Mouse (Mus musculus) embryonic facial prominence, embryonic 10.5 days (tissue): ENCODE data around the gene Nus1. TPM values are rescaled to one million over a fixed set of nuclear protein-coding genes. Genes with fewer than 3 reads are reported as not detected.

ENCODE experiments used
- DNase-seq: peaks from one replicate; pipeline ENCODE4 v3.0.0-alpha.2; 2017; ENCODE audit warnings: low spot score
- H3K27ac ChIP-seq: fragments of 300-500 bp; sonication (generic); replicated peaks from 2 replicates; pipeline ENCODE4 v1.5.1; 2016; ENCODE audit warnings: mild to moderate bottlenecking
- H3K27me3 ChIP-seq: fragments of 300-500 bp; sonication (generic); replicated peaks from 2 replicates; pipeline ENCODE4 v1.6.1; 2016; ENCODE audit warnings: low read depth, mild to moderate bottlenecking; ENCODE audit not compliant: poor library complexity, severe bottlenecking
- H3K36me3 ChIP-seq: fragments of 300-500 bp; sonication (generic); replicated peaks from 2 replicates; pipeline ENCODE4 v1.6.1; 2016; ENCODE audit warnings: mild to moderate bottlenecking, moderate library complexity
- H3K4me1 ChIP-seq: fragments of 300-500 bp; sonication (generic); 2 replicates; pipeline ENCODE4 v1.6.1; 2016
- H3K4me3 ChIP-seq: fragments of 300-500 bp; sonication (generic); 2 replicates; pipeline ENCODE4 v1.5.1; 2016; ENCODE audit warnings: mild to moderate bottlenecking, moderate library complexity
- H3K9me3 ChIP-seq: fragments of 300-500 bp; sonication (generic); 2 replicates; pipeline ENCODE4 v1.6.1; 2016; ENCODE audit warnings: mild to moderate bottlenecking
- WGBS: fragments of 180-500 bp; shearing (Covaris S2); methylation state at CpG from one replicate; pipeline ENCODE4 v1.1.7; 2016; 5-methylcytosine and 5-hydroxymethylcytosine counted together
- polyA plus RNA-seq: library from polyadenylated mRNA; unstranded; fragments of >200 nt; fragmentation: Nextera tagmentation; extraction: Ambion mirVana; gene quantifications from 2 replicates; pipeline ENCODE4 v1.2.1, GENCODE M21; 2016

Gene Nus1
- polyA plus RNA-seq = 13.3 and 13.7 TPM in 2 replicates

DNA sequence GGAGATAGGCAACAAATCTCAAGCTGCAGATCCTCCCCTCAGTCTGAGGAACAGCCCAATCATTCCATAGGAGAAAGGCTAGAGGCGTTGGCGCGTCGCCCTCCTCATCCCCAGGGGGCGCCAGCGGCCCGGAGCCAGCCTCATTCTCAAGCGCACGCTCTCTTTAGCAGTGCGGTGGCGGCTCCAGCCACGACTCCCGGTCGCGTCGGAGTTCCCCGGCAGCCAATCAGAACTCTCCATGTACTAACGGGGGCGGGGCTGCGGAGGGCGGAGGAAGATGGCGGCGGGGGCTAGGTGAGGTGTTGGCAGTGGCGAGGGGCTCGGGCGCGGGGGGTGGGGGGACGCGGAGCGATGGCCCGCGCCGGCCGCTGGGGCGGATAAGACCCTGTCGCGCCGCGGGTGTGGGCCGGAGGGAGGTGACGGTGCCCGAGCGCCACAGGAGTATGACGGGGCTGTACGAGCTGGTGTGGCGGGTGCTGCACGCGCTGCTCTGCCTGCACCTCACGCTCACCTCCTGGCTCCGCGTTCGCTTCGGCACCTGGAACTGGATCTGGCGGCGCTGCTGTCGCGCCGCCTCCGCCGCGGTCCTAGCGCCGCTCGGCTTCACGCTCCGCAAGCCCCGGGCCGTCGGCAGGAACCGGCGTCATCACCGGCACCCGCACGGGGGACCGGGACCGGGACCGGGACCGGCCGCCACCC lies at the start of gene Nus1:
Gene Nus1 (plus strand): TSS at position 249 of the 699 bp plus-strand sequence.
- DNase-seq = peak; percentile 99
- Histone ChIP-seq H3K36me3 (0 out of 2 replicates have a peak, but pooled peaks cover 12% of the 10 kb centered on the region), H3K9me3 (no peaks in the 10 kb centered on the region), H3K4me1 (peaks cover 16% of the 10 kb centered on the region), H3K4me3 (peak within 1 kb of the TSS; percentile 87), H3K27me3 (no peaks in the 10 kb centered on the region), H3K27ac (peak within 1 kb of the TSS; percentile 96)
- WGBS = under 1% methylated on average over 78 of the region's 79 CpGs

GRCm38 (mm10) chr10:52368376-52368775 lies 49.0 kb upstream of the Nus1 start:
- H3K9me3 ChIP-seq = no peaks in the 10 kb centered on the region
- no peak overlapping the region for H3K4me3 ChIP-seq
- no peak overlapping the region for H3K27ac ChIP-seq
- 94% methylated on average over 4 of the region's 4 CpGs for WGBS
- H3K4me1 ChIP-seq = no peaks in the 10 kb centered on the region
- DNase-seq = no peak
- no peaks in the 10 kb centered on the region for H3K27me3 ChIP-seq
- H3K36me3 ChIP-seq = peaks cover 7% of the 10 kb centered on the region

- no peaks in the 10 kb centered on the region for H3K4me1 ChIP-seq
- H3K9me3 ChIP-seq = no peaks in the 10 kb centered on the region
- no peak overlapping the region for H3K27ac ChIP-seq
- no peaks in the 10 kb centered on the region for H3K27me3 ChIP-seq
- WGBS = 81% methylated on average over 4 of the region's 4 CpGs
- DNase-seq = no peak
- H3K36me3 ChIP-seq = peaks cover 3% of the 10 kb centered on the region; the same call in 1 of the 2 replicates
- H3K4me3 ChIP-seq = no peak overlapping the region
These were observed 43.5 kb upstream of the Nus1 start for GRCm38 (mm10) chr10:52373834-52374233.

DNA sequence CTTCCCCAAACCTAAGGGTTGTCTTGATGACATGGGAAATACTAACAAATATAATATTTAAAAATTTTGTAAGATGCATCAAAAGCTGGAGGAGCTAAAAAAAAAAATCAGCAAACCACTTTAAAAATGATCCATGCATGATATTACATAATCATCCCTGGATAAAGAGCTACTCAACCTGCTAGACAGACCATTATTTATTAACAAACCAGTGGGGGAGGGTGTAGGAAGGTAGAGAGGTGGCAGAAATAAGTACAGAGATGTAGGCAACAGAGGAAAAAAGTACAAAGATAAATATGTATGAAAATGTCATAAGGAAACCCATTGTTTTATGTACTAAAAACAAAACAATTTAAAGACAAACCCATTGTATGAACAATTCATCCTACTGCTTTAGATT lies 42.7 kb upstream of the Nus1 start:
- peaks cover 3% of the 10 kb centered on the region; the same call in 1 of the 2 replicates for H3K36me3 ChIP-seq
- H3K9me3 ChIP-seq = no peaks in the 10 kb centered on the region
- H3K4me3 ChIP-seq = no peak overlapping the region
- no peak overlapping the region for H3K27ac ChIP-seq
- no peak for DNase-seq
- no peaks in the 10 kb centered on the region for H3K27me3 ChIP-seq
- H3K4me1 ChIP-seq = peaks cover 5% of the 10 kb centered on the region

GRCm38 (mm10) chr10:52376422-52376821 lies 40.9 kb upstream of the Nus1 start:
- H3K27ac ChIP-seq = no peak overlapping the region
- no peaks in the 10 kb centered on the region; the same call in 1 of the 2 replicates for H3K36me3 ChIP-seq
- no peaks in the 10 kb centered on the region for H3K27me3 ChIP-seq
- DNase-seq = no peak
- peaks cover 16% of the 10 kb centered on the region for H3K4me1 ChIP-seq
- no peak overlapping the region for H3K4me3 ChIP-seq
- 92% methylated on average over 2 of the region's 2 CpGs for WGBS
- H3K9me3 ChIP-seq = no peaks in the 10 kb centered on the region

GRCm38 (mm10) chr10:52377813-52378212 lies 39.5 kb upstream of the Nus1 start:
- H3K27me3 ChIP-seq = no peaks in the 10 kb centered on the region
- H3K4me3 ChIP-seq = no peak overlapping the region
- 96% methylated on average over 2 of the region's 2 CpGs for WGBS
- H3K4me1 ChIP-seq = peaks cover 21% of the 10 kb centered on the region
- no peak overlapping the region for H3K27ac ChIP-seq
- DNase-seq = no peak
- H3K9me3 ChIP-seq = no peaks in the 10 kb centered on the region
- no peaks in the 10 kb centered on the region for H3K36me3 ChIP-seq

DNA sequence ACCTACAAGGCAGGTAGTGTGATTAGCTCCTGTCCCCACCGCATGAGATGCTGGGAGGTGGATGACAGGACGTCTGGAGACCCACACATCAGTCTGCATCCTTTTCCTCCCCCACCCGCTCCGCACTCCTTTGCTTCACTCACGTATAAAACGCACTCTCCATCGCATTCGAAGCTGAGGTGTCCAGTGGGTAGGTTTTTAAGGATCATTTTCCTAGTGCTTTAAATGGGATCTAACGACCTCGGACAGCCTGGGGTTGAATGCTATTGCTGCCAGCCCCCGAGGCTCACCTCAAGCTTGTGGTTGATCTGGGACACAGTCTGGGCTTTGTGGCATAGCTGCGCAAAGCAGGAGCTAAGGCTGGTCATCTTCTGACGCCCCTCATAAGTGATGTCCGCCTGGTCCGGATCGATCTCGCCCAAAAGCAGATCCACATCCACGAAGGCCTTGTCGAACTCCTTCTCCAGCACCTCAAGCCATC lies 36.0 kb upstream of the Nus1 start:
- no peak for DNase-seq
- no peaks in the 10 kb centered on the region for H3K27me3 ChIP-seq
- H3K27ac ChIP-seq = peak overlapping the region; percentile 94
- H3K9me3 ChIP-seq = no peaks in the 10 kb centered on the region
- H3K36me3 ChIP-seq = no peaks in the 10 kb centered on the region
- peak overlapping the region; percentile 97 for H3K4me3 ChIP-seq
- WGBS = under 1% methylated on average over 19 of the region's 19 CpGs
- peaks cover 23% of the 10 kb centered on the region for H3K4me1 ChIP-seq

GRCm38 (mm10) chr10:52381845-52382591 lies 35.3 kb upstream of the Nus1 start, which contains the start of gene Gopc:
Gene Gopc (minus strand): TSS chr10:52382124.
- no peaks in the 10 kb centered on the region for H3K27me3 ChIP-seq
- DNase-seq = peak; percentile 97
- peak within 1 kb of the TSS; percentile 94 for H3K27ac ChIP-seq
- H3K9me3 ChIP-seq = no peaks in the 10 kb centered on the region
- no peaks in the 10 kb centered on the region for H3K36me3 ChIP-seq
- H3K4me3 ChIP-seq = peak within 1 kb of the TSS; percentile 97
- peaks cover 23% of the 10 kb centered on the region for H3K4me1 ChIP-seq
- WGBS = under 1% methylated on average over 70 of the region's 71 CpGs

DNA sequence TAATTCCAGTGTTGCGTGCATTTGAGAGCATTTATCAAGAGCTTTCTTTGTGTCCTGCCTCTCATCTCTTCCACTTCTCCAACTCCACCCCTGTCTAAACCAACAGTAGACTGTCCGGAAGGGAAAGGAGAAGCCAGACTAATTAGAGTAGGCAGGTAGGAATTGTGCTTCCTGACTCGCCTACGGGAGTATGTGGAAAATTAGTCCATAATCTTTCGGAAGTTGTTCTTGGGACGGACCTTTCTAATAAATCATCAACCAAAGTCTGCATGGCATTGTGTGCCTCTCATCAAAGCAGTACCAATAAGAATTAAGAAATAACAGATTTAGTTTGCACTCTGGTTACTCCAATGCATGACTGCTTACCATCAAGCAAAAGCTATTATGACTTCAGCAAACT lies 34.3 kb upstream of the Nus1 start:
- Histone ChIP-seq H3K27me3 (no peaks in the 10 kb centered on the region), H3K27ac (peak overlapping the region; percentile 94), H3K4me3 (peak overlapping the region; percentile 97)

GRCm38 (mm10) chr10:52383522-52383921 lies 33.8 kb upstream of the Nus1 start:
- Histone ChIP-seq H3K4me1 (peaks cover 23% of the 10 kb centered on the region), H3K9me3 (no peaks in the 10 kb centered on the region), H3K27ac (no peak overlapping the region), H3K4me3 (no peak overlapping the region), H3K27me3 (no peaks in the 10 kb centered on the region), H3K36me3 (no peaks in the 10 kb centered on the region)
- no peak for DNase-seq
- WGBS = 89% methylated on average over 1 of the region's 1 CpGs

More for the DNA sequence above, 34.3 kb upstream of the Nus1 start:
- WGBS = 81% methylated on average over 6 of the region's 6 CpGs
- Histone ChIP-seq H3K36me3 (no peaks in the 10 kb centered on the region), H3K4me1 (peaks cover 23% of the 10 kb centered on the region), H3K9me3 (no peaks in the 10 kb centered on the region)
- no peak for DNase-seq

DNA sequence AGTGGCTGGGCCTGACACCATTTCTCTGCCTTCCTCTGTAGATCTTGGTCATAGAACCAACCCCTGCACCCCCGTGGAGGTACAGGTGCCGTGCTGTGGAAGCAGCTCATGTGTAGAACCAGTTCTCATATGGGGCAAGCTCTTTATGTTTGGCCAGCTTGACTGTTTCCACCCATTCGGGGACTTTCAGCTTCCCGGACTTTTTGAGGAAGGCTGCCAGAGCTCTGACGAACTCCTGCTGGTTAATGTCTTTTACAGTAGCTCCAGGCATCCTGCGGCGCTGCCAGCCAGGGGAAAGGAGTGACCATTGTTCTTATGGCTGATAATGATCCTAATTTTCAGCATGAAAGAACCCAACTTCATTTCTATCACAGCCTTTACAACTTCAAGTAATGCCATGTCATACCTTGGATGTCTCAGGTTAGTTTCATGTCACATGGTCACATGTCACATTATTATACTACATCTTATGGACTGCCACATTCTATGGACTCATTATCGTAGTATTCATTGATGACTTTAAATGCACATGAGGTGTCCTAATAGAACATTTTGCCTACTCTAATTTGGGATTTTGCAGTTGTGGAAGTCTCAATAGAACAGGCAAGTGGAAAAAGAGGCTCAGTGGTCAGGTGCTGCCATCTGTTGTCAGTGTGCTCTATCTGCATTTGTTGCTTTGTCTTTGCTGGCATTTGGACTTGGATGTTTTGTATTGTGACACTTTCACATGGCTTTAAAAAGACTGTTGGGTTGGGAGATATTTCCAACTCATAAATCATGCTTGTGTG lies 32.3 kb upstream of the Nus1 start:
- Histone ChIP-seq H3K9me3 (no peaks in the 10 kb centered on the region), H3K4me1 (peaks cover 31% of the 10 kb centered on the region), H3K36me3 (no peaks in the 10 kb centered on the region), H3K27me3 (no peaks in the 10 kb centered on the region), H3K4me3 (no peak overlapping the region), H3K27ac (no peak overlapping the region)
- WGBS = 48% methylated on average over 8 of the region's 8 CpGs
- DNase-seq = peak; percentile 35

GRCm38 (mm10) chr10:52387192-52387591 lies 30.2 kb upstream of the Nus1 start:
- 82% methylated on average over 4 of the region's 4 CpGs for WGBS
- Histone ChIP-seq H3K9me3 (no peaks in the 10 kb centered on the region), H3K27ac (no peak overlapping the region)

More at GRCm38 (mm10) chr10:52387192-52387591, 30.2 kb upstream of the Nus1 start:
- H3K27me3 ChIP-seq = no peaks in the 10 kb centered on the region
- no peaks in the 10 kb centered on the region for H3K36me3 ChIP-seq
- H3K4me1 ChIP-seq = peaks cover 19% of the 10 kb centered on the region
- DNase-seq = no peak
- no peak overlapping the region for H3K4me3 ChIP-seq
